Comparison of ENCODE assay signal across 7 mouse cellular contexts in the genomic region with DNA sequence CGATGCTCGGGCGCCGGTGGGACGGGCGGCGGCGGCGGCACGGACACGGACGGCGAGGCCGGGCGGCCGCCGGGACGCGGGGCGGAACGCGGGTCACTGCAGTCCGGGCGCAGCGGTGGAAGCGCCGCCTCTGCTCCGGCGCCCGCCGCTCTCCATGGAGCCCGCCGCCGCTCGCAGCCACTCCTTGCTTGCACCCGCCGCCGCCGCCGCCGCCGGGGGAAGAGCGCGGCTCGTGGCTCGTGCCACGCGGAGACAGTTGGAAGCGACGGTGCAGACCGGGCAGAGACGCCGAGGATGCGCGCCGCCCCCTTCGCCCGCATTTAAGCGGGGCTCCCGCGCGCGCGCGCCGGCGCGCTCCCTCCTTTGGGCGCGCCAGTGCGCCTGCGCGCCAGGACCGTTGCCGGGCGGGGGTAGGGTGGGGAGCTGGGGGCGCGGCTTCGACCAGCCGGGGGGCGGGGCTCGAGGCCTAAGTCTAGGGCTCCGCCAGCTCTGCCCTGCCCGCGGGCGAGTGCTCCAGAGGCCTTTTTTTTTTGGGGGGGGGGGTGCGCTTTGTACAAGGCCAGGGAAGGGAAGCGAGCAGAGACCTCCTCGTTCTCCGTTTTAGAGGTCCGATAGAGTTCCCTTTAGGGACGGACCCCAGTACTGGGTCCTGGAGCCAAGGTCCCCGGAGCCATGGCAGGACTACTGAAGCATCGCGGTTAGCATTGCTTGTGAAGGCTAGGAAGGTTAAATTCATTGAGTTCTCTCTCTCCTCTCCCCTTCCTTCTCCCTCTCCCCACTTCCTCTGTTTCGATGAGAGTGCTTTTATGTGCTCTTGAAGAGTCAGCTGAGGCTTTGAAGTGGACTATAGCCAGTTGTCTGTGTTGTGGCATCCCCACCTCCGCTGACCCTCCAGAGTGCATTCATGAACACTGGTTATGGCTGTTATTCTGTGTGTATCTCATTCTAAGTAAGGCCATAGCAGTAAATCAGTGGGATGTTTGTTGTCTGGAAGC. TPM values are rescaled to one million over a fixed set of nuclear protein-coding genes. Genes with fewer than 3 reads are reported as not detected.
DNase-seq lines count a peak whose midpoint lies in the region; ATAC-seq and TF ChIP-seq lines count a peak whose summit lies in the region.

Gene Nudt4 (minus strand): TSS at position 296 of the 995 bp plus-strand sequence.

- DNase-seq in adrenal gland, adult 18-20 months (ENCODE audit: low spot score in 2 of 2): peak; percentile 89 to 91
- peak; percentile 95 for DNase-seq in embryo, embryonic 10.5 days (ENCODE audit: low spot score)
- peak; percentile 88 for DNase-seq in gastrocnemius, postnatal 25 days
- peak; percentile 89 for DNase-seq in intestine, embryonic 14.5 days (ENCODE audit: low spot score)
- DNase-seq in left cerebral cortex, postnatal 36 days (ENCODE audit: low spot score in 2 of 2): peak; percentile 84 to 88
- peak; percentile 100 for DNase-seq in midbrain, embryonic 11.5 days (ENCODE audit: low spot score, missing footprints)

- peak; percentile 83 for TF ChIP-seq POLR2A in small intestine, adult 2 months (IDR thresholded peaks at IDR 0.05; ENCODE audit: low read depth, low read length)

- no peaks in the 10 kb centered on the region for H3K9me3 ChIP-seq in intestine, embryonic 14.5 days (ENCODE audit: control insufficient read depth, low read length)
- H3K9me3 ChIP-seq in midbrain, embryonic 11.5 days (ENCODE audit: control insufficient read depth, low read length): no peaks in the 10 kb centered on the region

- TF ChIP-seq CTCF in small intestine, adult 2 months (IDR thresholded peaks at IDR 0.05; ENCODE audit: extremely low read depth, insufficient read length, insufficient replicate concordance, low read depth, low read length): no peak

- H3K4me2 ChIP-seq in intestine, embryonic 14.5 days (ENCODE audit: low read length): peak within 1 kb of the TSS; percentile 56
- H3K4me2 ChIP-seq in midbrain, embryonic 11.5 days: peak within 1 kb of the TSS; percentile 88

- no peaks in the 10 kb centered on the region for H3K36me3 ChIP-seq in intestine, embryonic 14.5 days (ENCODE audit: control insufficient read depth, insufficient read depth, low read length)
- no peaks in the 10 kb centered on the region for H3K36me3 ChIP-seq in midbrain, embryonic 11.5 days (ENCODE audit: control insufficient read depth, insufficient read depth, low read length)
- H3K36me3 ChIP-seq in small intestine, adult 2 months (ENCODE audit: control insufficient read depth, insufficient read depth, low read length): no peaks in the 10 kb centered on the region

- intact Hi-C loops in left cerebral cortex, postnatal 36 days (cut with DNase I): loop anchor here (5.0 kb wide), 1 partner anchor 53 kb away; no protein-coding TSS in a partner anchor

- ATAC-seq in intestine, embryonic 14.5 days (replicated peaks; ENCODE audit: low FRiP score, low TSS enrichment, low read depth): peak; percentile 90
- ATAC-seq in midbrain, embryonic 11.5 days (ENCODE audit: low FRiP score): peak; percentile 92

- peak within 1 kb of the TSS; percentile 93 for H3K27ac ChIP-seq in intestine, embryonic 14.5 days (ENCODE audit: low read depth)
- H3K27ac ChIP-seq in midbrain, embryonic 11.5 days (ENCODE audit: low read depth, low read length): peak within 1 kb of the TSS; percentile 87
- H3K27ac ChIP-seq in small intestine, adult 2 months (ENCODE audit: insufficient read depth, low read depth, low read length): peak within 1 kb of the TSS; percentile 76

- H3K4me1 ChIP-seq in intestine, embryonic 14.5 days (replicated peaks; ENCODE audit: control insufficient read depth, insufficient read depth, low read length): peaks cover 18% of the 10 kb centered on the region; the same call in 1 of the 2 replicates
- H3K4me1 ChIP-seq in midbrain, embryonic 11.5 days (ENCODE audit: control insufficient read depth, insufficient read depth, low read length): peaks cover 19% of the 10 kb centered on the region
- H3K4me1 ChIP-seq in small intestine, adult 2 months (ENCODE audit: control insufficient read depth, insufficient read depth, insufficient read length, low read length): peaks cover 7% of the 10 kb centered on the region

- peak within 1 kb of the TSS; percentile 71 for H3K4me3 ChIP-seq in intestine, embryonic 14.5 days (ENCODE audit: low read depth, low read length)
- peak within 1 kb of the TSS; percentile 91 for H3K4me3 ChIP-seq in midbrain, embryonic 11.5 days (ENCODE audit: low read depth, low read length)
- H3K4me3 ChIP-seq in small intestine, adult 2 months (ENCODE audit: low read depth, low read length): peak within 1 kb of the TSS; percentile 75

- no peaks in the 10 kb centered on the region for H3K27me3 ChIP-seq in intestine, embryonic 14.5 days (replicated peaks; ENCODE audit: control insufficient read depth, insufficient read depth, low read length)
- no peaks in the 10 kb centered on the region for H3K27me3 ChIP-seq in midbrain, embryonic 11.5 days (ENCODE audit: control insufficient read depth, insufficient read depth, low read length)
- no peaks in the 10 kb centered on the region for H3K27me3 ChIP-seq in small intestine, adult 2 months (ENCODE audit: control insufficient read depth, insufficient read depth, low read length)

- WGBS in intestine, embryonic 14.5 days: 2% methylated on average over 65 of the region's 97 CpGs
- WGBS in midbrain, embryonic 11.5 days: 1% methylated on average over 64 of the region's 97 CpGs
- 2% methylated on average over 71 of the region's 97 CpGs for WGBS in small intestine, adult 2 months

- peak within 1 kb of the TSS; percentile 87 for H3K9ac ChIP-seq in intestine, embryonic 14.5 days (ENCODE audit: low read length)
- H3K9ac ChIP-seq in midbrain, embryonic 11.5 days (ENCODE audit: low read length): peak within 1 kb of the TSS; percentile 98

RNA-seq across cellular contexts. Expression of gene Nudt4, which starts in this region (rescaled TPM):
- 100 to 1,000 TPM; 138 to 187 TPM for total RNA-seq in adrenal gland, adult 18-20 months (2021)
- 100 to 1,000 TPM; 179 to 274 TPM for total RNA-seq in gastrocnemius, postnatal 25 days (2021)
- 71.3 and 72.7 TPM in 2 replicates for polyA plus RNA-seq in intestine, embryonic 14.5 days (2014; fragmentation: Nextera tagmentation; extraction: Ambion mirVana)
- 100 to 1,000 TPM; 133 to 170 TPM for total RNA-seq in left cerebral cortex, postnatal 36 days (2021)
- polyA plus RNA-seq in midbrain, embryonic 11.5 days (2014; fragmentation: Nextera tagmentation; extraction: Ambion mirVana): 141 and 148 TPM in 2 replicates
- 9.2 and 89.4 TPM in 2 replicates for polyA plus RNA-seq in small intestine, adult 2 months (2012; rRNA removed)

Comparison
In these comparisons a context has a peak if more than half of its experiments do, and no peak if none do; other contexts are left out.
1. Peak in every context shown above with its lines: DNase-seq, ATAC-seq, H3K4me3 ChIP-seq and H3K27ac ChIP-seq.